Mouse (Mus musculus): ENCODE measurements around the gene Lrfn5.

DNA sequence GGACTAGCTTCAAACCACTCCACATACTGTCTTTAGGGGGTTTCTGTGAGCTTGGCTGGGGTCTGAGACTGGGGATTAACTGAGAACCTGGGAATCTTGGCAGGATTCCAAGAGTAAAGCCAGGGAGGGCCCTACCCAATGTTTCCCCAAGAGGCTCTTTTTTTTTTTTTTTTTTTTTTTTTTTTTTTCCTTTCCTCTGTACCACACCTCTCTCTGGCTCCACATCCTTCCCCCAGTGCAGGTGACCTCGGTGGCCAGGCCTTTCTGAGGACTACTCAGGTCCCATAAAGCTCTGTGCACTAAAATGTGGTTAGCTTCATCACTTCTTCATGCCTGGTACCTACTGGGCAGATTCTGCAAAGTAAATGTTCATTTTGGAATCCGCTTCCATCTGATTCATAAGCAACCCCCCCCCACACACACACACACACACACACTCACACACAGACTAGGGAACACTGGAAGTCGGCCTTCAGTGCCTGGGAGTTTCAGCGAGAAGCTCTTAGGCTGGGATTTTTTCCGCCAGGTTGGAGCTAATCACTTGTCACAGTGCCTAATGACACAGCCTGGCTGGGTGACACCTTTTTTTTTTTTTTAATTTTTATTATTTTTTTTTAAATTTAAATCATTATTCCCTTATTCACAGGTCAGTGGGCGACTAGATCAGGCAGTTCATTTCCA, 662 bp upstream of the Lrfn5 start:
- TF ChIP-seq POLR2A (IDR thresholded peaks at IDR 0.05; ENCODE audit: control insufficient read depth, low read depth, low read length) (no peak), CTCF (IDR thresholded peaks at IDR 0.05; ENCODE audit: control insufficient read depth, insufficient read depth, insufficient replicate concordance, low read depth, low read length) (no peak)

Measured in testis, adult 2 months (tissue).